Mouse (Mus musculus) cerebellum, postnatal 4 days (tissue): ENCODE measurements around the gene Clec12b.
"Not testable (repeated sequence)": the region's sequence is repeated elsewhere in the genome, so short reads cannot be mapped to it uniquely, and the experiment has no call there.

Experiments
- DNase-seq, 2 experiments: peaks; one replicate each; pipeline ENCODE4 v3.0.0; 2022; ENCODE audit warnings: low spot score in 2 of 2, mixed read lengths in 1 of 2

Clec12b gene

GRCm38 (mm10) chr6:129369374-129370132 lies 16.1 kb downstream of the Clec12b start:
- DNase-seq: no peak

GRCm38 (mm10) chr6:129365959-129366359 lies 19.7 kb downstream of the Clec12b start:
- peak in 1 of 2 experiments; percentile 24 for DNase-seq

GRCm38 (mm10) chr6:129363942-129364341 lies 21.7 kb downstream of the Clec12b start:
- DNase-seq: no peak

- DNase-seq: no peak
Observed at GRCm38 (mm10) chr6:129359515-129359914, 26.2 kb downstream of the Clec12b start.

GRCm38 (mm10) chr6:129356430-129356829 lies 29.2 kb downstream of the Clec12b start:
- no peak for DNase-seq

- DNase-seq: no peak
Observed at GRCm38 (mm10) chr6:129355774-129356173, 29.9 kb downstream of the Clec12b start.

GRCm38 (mm10) chr6:129351091-129351490 lies 34.6 kb downstream of the Clec12b start:
- no peak for DNase-seq

- no peak for DNase-seq
Observed at GRCm38 (mm10) chr6:129349524-129350352, 35.9 kb downstream of the Clec12b start.

GRCm38 (mm10) chr6:129344408-129344807 lies 41.3 kb downstream of the Clec12b start:
- DNase-seq: no peak

GRCm38 (mm10) chr6:129342391-129342790 lies 43.3 kb downstream of the Clec12b start, which contains the start of gene Clec12a:
Gene Clec12a (plus strand): TSS chr6:129342691.
- not testable (repeated sequence) for DNase-seq

- no peak for DNase-seq
Observed at GRCm38 (mm10) chr6:129337751-129338150, 47.9 kb downstream of the Clec12b start.

- DNase-seq: peak in 1 of 2 experiments; percentile 42
Observed at GRCm38 (mm10) chr6:129333674-129334078, 52.0 kb downstream of the Clec12b start.

- no peak for DNase-seq
Observed at GRCm38 (mm10) chr6:129331610-129332009, 54.1 kb downstream of the Clec12b start, which contains the start of gene 4922502D21Rik. Gene 4922502D21Rik (minus strand): TSS chr6:129331796.

- DNase-seq: no peak
Observed at GRCm38 (mm10) chr6:129326568-129327150, 59.0 kb downstream of the Clec12b start.

GRCm38 (mm10) chr6:129326016-129326415 lies 59.7 kb downstream of the Clec12b start:
- no peak for DNase-seq
